Mouse (Mus musculus): ENCODE measurements at regions not wholly inside any gene's neighbourhood (a gene's known extent, or its start where the extent isn't known, plus 50 kb on each side); places are given as distances from the start of the nearest gene placed in this dataset.

- TF ChIP-seq EP300 (optimal IDR thresholded peaks at IDR 0.05) (no peak), CTCF (IDR thresholded peaks at IDR 0.05; ENCODE audit: low read depth) (no peak)
Observed at GRCm38 (mm10) chr3:78866083-78866726, 420.1 kb downstream of the Rapgef2 start.

All from stomach, postnatal 0 days (tissue).